In genomic region chr16:78236746-78237640, GRCm38 (mm10) we compare ENCODE assay signal across 8 mouse cellular contexts.
DNase-seq lines count a peak whose midpoint lies in the region; ATAC-seq and TF ChIP-seq lines count a peak whose summit lies in the region.

No protein-coding gene starts in this region.

- H3K9ac ChIP-seq in hindbrain, embryonic 11.5 days (ENCODE audit: low read depth, low read length), result peak overlapping the region; percentile 43
- H3K9ac ChIP-seq in limb, embryonic 14.5 days (ENCODE audit: low read depth, low read length, severe bottlenecking), result peak overlapping the region; percentile 53

- H3K4me2 ChIP-seq in hindbrain, embryonic 11.5 days (replicated peaks; ENCODE audit: low read depth, low read length), result peak overlapping the region; percentile 61
- H3K4me2 ChIP-seq in limb, embryonic 14.5 days (replicated peaks; ENCODE audit: low read depth, low read length, severe bottlenecking), result peak overlapping the region; percentile 87

- H3K4me3 ChIP-seq in layer of hippocampus, adult 2 months, result peak overlapping the region; percentile 53
- peak overlapping the region; percentile 33 for H3K4me3 ChIP-seq in hindbrain, embryonic 11.5 days (ENCODE audit: low read depth, low read length)
- peak overlapping the region; percentile 45 for H3K4me3 ChIP-seq in limb, embryonic 14.5 days (replicated peaks; ENCODE audit: low read length)

- 6% methylated on average over 24 of the region's 25 CpGs for WGBS in hindbrain, embryonic 11.5 days
- 5% methylated on average over 25 of the region's 25 CpGs for WGBS in limb, embryonic 14.5 days

- no peaks in the 10 kb centered on the region for H3K4me1 ChIP-seq in hindbrain, embryonic 11.5 days (replicated peaks; ENCODE audit: control insufficient read depth, insufficient read depth, low read length)
- H3K4me1 ChIP-seq in limb, embryonic 14.5 days (ENCODE audit: control insufficient read depth, insufficient read depth, low read length), result no peaks in the 10 kb centered on the region

- DNase-seq in layer of hippocampus, adult 2 months (ENCODE audit: low spot score in 2 of 2), result no peak
- DNase-seq in layer of hippocampus, adult 9-11 months, result no peak
- peak; percentile 79 for DNase-seq in embryo, embryonic 10 days (ENCODE audit: low spot score)
- DNase-seq in hindbrain, embryonic 11.5 days (ENCODE audit: low spot score), result peak; percentile 67
- DNase-seq in limb, embryonic 14.5 days (ENCODE audit: low spot score), result peak; percentile 45
- DNase-seq in naive thymus-derived CD4-positive, alpha-beta T cell, adult 2 months (ENCODE audit: low read depth), result peak; percentile 39
- no peak for DNase-seq in thymus, postnatal 4 days

- no peaks in the 10 kb centered on the region for H3K36me3 ChIP-seq in hindbrain, embryonic 11.5 days (ENCODE audit: control insufficient read depth, insufficient read depth, low read length)
- no peaks in the 10 kb centered on the region for H3K36me3 ChIP-seq in limb, embryonic 14.5 days (ENCODE audit: control insufficient read depth, insufficient read depth, low read length)

- no peak for TF ChIP-seq CTCF in layer of hippocampus, adult 2 months (conservative IDR thresholded peaks at IDR 0.05)

- no peak overlapping the region for H3K27ac ChIP-seq in layer of hippocampus, adult 2 months
- H3K27ac ChIP-seq in hindbrain, embryonic 11.5 days (ENCODE audit: low read depth, low read length), result peak overlapping the region; percentile 89
- 0 out of 2 replicates have a peak overlapping the region, but pooled peaks have one; percentile 19 for H3K27ac ChIP-seq in limb, embryonic 14.5 days (replicated peaks; ENCODE audit: low read depth, low read length)

- no peaks in the 10 kb centered on the region for H3K27me3 ChIP-seq in hindbrain, embryonic 11.5 days (ENCODE audit: control insufficient read depth, insufficient read depth, low read length)
- H3K27me3 ChIP-seq in limb, embryonic 14.5 days (ENCODE audit: control insufficient read depth, insufficient read depth, low read length), result peaks cover 4% of the 10 kb centered on the region; the same call in 1 of the 2 replicates

- H3K9me3 ChIP-seq in hindbrain, embryonic 11.5 days (ENCODE audit: control insufficient read depth, low read length), result no peaks in the 10 kb centered on the region
- H3K9me3 ChIP-seq in limb, embryonic 14.5 days (ENCODE audit: control insufficient read depth, low read length), result no peaks in the 10 kb centered on the region

- no peak for TF ChIP-seq POLR2A in limb, embryonic 14.5 days (IDR thresholded peaks at IDR 0.05; ENCODE audit: borderline replicate concordance, extremely low read depth, insufficient read depth, insufficient read length)

- ATAC-seq in hindbrain, embryonic 11.5 days (ENCODE audit: low FRiP score), result peak; percentile 43
- peak; percentile 44; the same call in 1 of the 2 replicates for ATAC-seq in limb, embryonic 14.5 days (ENCODE audit: low FRiP score, low read depth)
- ATAC-seq in monocyte, adult 5-6 weeks (replicated peaks; ENCODE audit: insufficient number of reproducible peaks, low FRiP score, low TSS enrichment, poor library complexity, severe bottlenecking), result no peak

Comparison
In these comparisons a context has a peak if more than half of its experiments do, and no peak if none do; other contexts are left out.
1. DNase-seq: peak in embryo, embryonic 10 days (single experiment), hindbrain, embryonic 11.5 days (single experiment), limb, embryonic 14.5 days (single experiment) and naive thymus-derived CD4-positive, alpha-beta T cell, adult 2 months (single experiment); none in layer of hippocampus, adult 2 months (0 of 2), layer of hippocampus, adult 9-11 months (single experiment) and thymus, postnatal 4 days (single experiment).
2. Peak in every context shown above with its lines, with median percentiles within 50 percentile points of each other: H3K4me3 ChIP-seq.